8 mouse cellular contexts compared by ENCODE assay signal in the genomic region with DNA sequence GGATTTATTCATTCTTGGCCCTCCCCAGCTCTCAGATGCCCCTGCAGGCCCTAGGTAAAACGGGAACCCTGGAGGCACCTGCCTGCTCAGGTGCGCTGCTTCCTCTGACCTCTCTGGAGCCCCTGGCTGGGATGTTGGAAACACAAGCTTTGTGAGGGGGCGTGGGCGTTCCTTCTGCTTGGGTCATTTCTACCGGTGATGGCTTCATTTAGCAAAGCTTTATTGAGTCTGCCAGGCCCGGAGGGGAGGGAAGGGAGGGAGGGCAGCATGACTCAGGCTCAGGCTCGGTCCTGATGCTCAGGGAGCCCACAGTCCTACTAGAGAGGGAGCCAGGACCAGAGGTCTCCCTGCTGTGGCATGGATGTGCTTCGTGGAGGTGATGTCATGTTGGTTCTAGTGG. TPM values are rescaled to one million over a fixed set of nuclear protein-coding genes. Genes with fewer than 3 reads are reported as not detected.
DNase-seq lines count a peak whose midpoint lies in the region; ATAC-seq lines count a peak whose summit lies in the region.

No protein-coding gene starts in this region.

- 12% methylated on average over 8 of the region's 8 CpGs for WGBS in limb, embryonic 12.5 days
- WGBS in limb, embryonic 10.5 days: 17% methylated on average over 8 of the region's 8 CpGs
- 13% methylated on average over 8 of the region's 8 CpGs for WGBS in hindbrain, embryonic 13.5 days
- 8% methylated on average over 8 of the region's 8 CpGs for WGBS in neural tube, embryonic 13.5 days

- H3K27me3 ChIP-seq in limb, embryonic 12.5 days: peaks cover 75% of the 10 kb centered on the region
- peaks cover 80% of the 10 kb centered on the region for H3K27me3 ChIP-seq in limb, embryonic 10.5 days (ENCODE audit: low read depth, poor library complexity, severe bottlenecking)
- H3K27me3 ChIP-seq in hindbrain, embryonic 13.5 days: peaks cover 29% of the 10 kb centered on the region
- H3K27me3 ChIP-seq in neural tube, embryonic 13.5 days: peaks cover 20% of the 10 kb centered on the region

- H3K9ac ChIP-seq in limb, embryonic 12.5 days (replicated peaks): no peak overlapping the region
- H3K9ac ChIP-seq in hindbrain, embryonic 13.5 days: peak overlapping the region; percentile 87
- H3K9ac ChIP-seq in neural tube, embryonic 13.5 days: peak overlapping the region; percentile 87

- no peak overlapping the region for H3K27ac ChIP-seq in limb, embryonic 12.5 days
- H3K27ac ChIP-seq in limb, embryonic 10.5 days: no peak overlapping the region
- no peak overlapping the region for H3K27ac ChIP-seq in hindbrain, embryonic 13.5 days
- H3K27ac ChIP-seq in neural tube, embryonic 13.5 days (replicated peaks): no peak overlapping the region

- no peak for ATAC-seq in limb, embryonic 12.5 days (ENCODE audit: insufficient number of reproducible peaks, insufficient read depth, low FRiP score, low TSS enrichment, low read depth)
- no peak for ATAC-seq in hindbrain, embryonic 13.5 days (ENCODE audit: low FRiP score)
- no peak for ATAC-seq in neural tube, embryonic 13.5 days (ENCODE audit: low read depth)
- no peak for ATAC-seq in monocyte, adult 5-6 weeks (replicated peaks; ENCODE audit: insufficient number of reproducible peaks, low FRiP score, low TSS enrichment, poor library complexity, severe bottlenecking)

- DNase-seq in limb, embryonic 10.5 days (ENCODE audit: low spot score): no peak
- DNase-seq in cerebellum, adult 18-20 months: peak; percentile 84 to 89
- no peak for DNase-seq in thymus, postnatal 0 days (ENCODE audit: low spot score)
- no peak for DNase-seq in gastrocnemius, adult 18-20 months (ENCODE audit: low spot score)

- H3K4me3 ChIP-seq in limb, embryonic 12.5 days (replicated peaks): 0 out of 2 replicates have a peak overlapping the region, but pooled peaks have one; percentile 61
- no peak overlapping the region for H3K4me3 ChIP-seq in limb, embryonic 10.5 days
- peak overlapping the region; percentile 64 for H3K4me3 ChIP-seq in hindbrain, embryonic 13.5 days
- H3K4me3 ChIP-seq in neural tube, embryonic 13.5 days: peak overlapping the region; percentile 77

- no peaks in the 10 kb centered on the region for H3K9me3 ChIP-seq in limb, embryonic 12.5 days
- no peaks in the 10 kb centered on the region for H3K9me3 ChIP-seq in limb, embryonic 10.5 days (replicated peaks)
- H3K9me3 ChIP-seq in hindbrain, embryonic 13.5 days: no peaks in the 10 kb centered on the region
- no peaks in the 10 kb centered on the region for H3K9me3 ChIP-seq in neural tube, embryonic 13.5 days

- H3K4me1 ChIP-seq in limb, embryonic 12.5 days (replicated peaks): peaks cover 33% of the 10 kb centered on the region
- H3K4me1 ChIP-seq in limb, embryonic 10.5 days: peaks cover 33% of the 10 kb centered on the region
- peaks cover 35% of the 10 kb centered on the region for H3K4me1 ChIP-seq in hindbrain, embryonic 13.5 days (replicated peaks)
- H3K4me1 ChIP-seq in neural tube, embryonic 13.5 days (replicated peaks): peaks cover 36% of the 10 kb centered on the region

- H3K4me2 ChIP-seq in limb, embryonic 12.5 days: no peak overlapping the region
- peak overlapping the region; percentile 76 for H3K4me2 ChIP-seq in hindbrain, embryonic 13.5 days
- peak overlapping the region; percentile 69 for H3K4me2 ChIP-seq in neural tube, embryonic 13.5 days

- H3K36me3 ChIP-seq in limb, embryonic 12.5 days: no peaks in the 10 kb centered on the region
- no peaks in the 10 kb centered on the region for H3K36me3 ChIP-seq in limb, embryonic 10.5 days
- H3K36me3 ChIP-seq in hindbrain, embryonic 13.5 days: no peaks in the 10 kb centered on the region
- H3K36me3 ChIP-seq in neural tube, embryonic 13.5 days: no peaks in the 10 kb centered on the region

RNA-seq across cellular contexts. Expression of a gene that starts 0.9 kb away (rescaled TPM):
- polyA plus RNA-seq in limb, embryonic 12.5 days (2016; fragmentation: Nextera tagmentation; extraction: Ambion mirVana): 981 and 1,001 TPM in 2 replicates
- 1,077 and 1,189 TPM in 2 replicates for polyA plus RNA-seq in limb, embryonic 10.5 days (2016; fragmentation: Nextera tagmentation; extraction: Ambion mirVana)
- polyA plus RNA-seq in hindbrain, embryonic 13.5 days (2015; fragmentation: Nextera tagmentation; extraction: Ambion mirVana): 613 and 622 TPM in 2 replicates
- 597 and 620 TPM in 2 replicates for polyA plus RNA-seq in neural tube, embryonic 13.5 days (2015; fragmentation: Nextera tagmentation; extraction: Ambion mirVana)
- total RNA-seq in monocyte, adult 5-6 weeks (2017): 1,359 to 1,501 TPM (median 1,441 TPM) in 3 replicates
- polyA plus RNA-seq in thymus, postnatal 0 days (2015; fragmentation: Nextera tagmentation; extraction: Ambion mirVana): 1,085 and 1,101 TPM in 2 replicates
- total RNA-seq in gastrocnemius, adult 18-20 months (2021): 10 to 100 TPM; 37.2 to 48.3 TPM

RNA-seq across cellular contexts. Expression of a gene that starts 1.5 kb away (rescaled TPM):
- 3.9 and 4.1 TPM in 2 replicates for polyA plus RNA-seq in limb, embryonic 12.5 days (2016; fragmentation: Nextera tagmentation; extraction: Ambion mirVana)
- polyA plus RNA-seq in limb, embryonic 10.5 days (2016; fragmentation: Nextera tagmentation; extraction: Ambion mirVana): 1.4 and 3.2 TPM in 2 replicates
- 27.9 and 28.3 TPM in 2 replicates for polyA plus RNA-seq in hindbrain, embryonic 13.5 days (2015; fragmentation: Nextera tagmentation; extraction: Ambion mirVana)
- polyA plus RNA-seq in neural tube, embryonic 13.5 days (2015; fragmentation: Nextera tagmentation; extraction: Ambion mirVana): 27.2 and 36.0 TPM in 2 replicates
- total RNA-seq in monocyte, adult 5-6 weeks (2017): not detected in 3 replicates
- polyA plus RNA-seq in thymus, postnatal 0 days (2015; fragmentation: Nextera tagmentation; extraction: Ambion mirVana): 74.1 and 74.5 TPM in 2 replicates
- total RNA-seq in gastrocnemius, adult 18-20 months (2021): 10 to 100 TPM; 54.8 to 60.6 TPM

RNA-seq across cellular contexts. Expression of a gene that starts 40.3 kb away (rescaled TPM):
- 49.2 and 49.3 TPM in 2 replicates for polyA plus RNA-seq in limb, embryonic 12.5 days (2016; fragmentation: Nextera tagmentation; extraction: Ambion mirVana)
- 41.8 and 52.4 TPM in 2 replicates for polyA plus RNA-seq in limb, embryonic 10.5 days (2016; fragmentation: Nextera tagmentation; extraction: Ambion mirVana)
- polyA plus RNA-seq in hindbrain, embryonic 13.5 days (2015; fragmentation: Nextera tagmentation; extraction: Ambion mirVana): 38.3 and 41.2 TPM in 2 replicates
- polyA plus RNA-seq in neural tube, embryonic 13.5 days (2015; fragmentation: Nextera tagmentation; extraction: Ambion mirVana): 35.9 and 38.9 TPM in 2 replicates
- 11.6 to 17.4 TPM (median 12.4 TPM) in 3 replicates for total RNA-seq in monocyte, adult 5-6 weeks (2017)
- 37.3 and 38.2 TPM in 2 replicates for polyA plus RNA-seq in thymus, postnatal 0 days (2015; fragmentation: Nextera tagmentation; extraction: Ambion mirVana)
- total RNA-seq in gastrocnemius, adult 18-20 months (2021): 10 to 100 TPM; 11.0 to 12.5 TPM

Comparison
In these comparisons a context has a peak if more than half of its experiments do, and no peak if none do; other contexts are left out.
1. DNase-seq: peak in cerebellum, adult 18-20 months (2 of 2); none in limb, embryonic 10.5 days (single experiment), thymus, postnatal 0 days (single experiment) and gastrocnemius, adult 18-20 months (single experiment).